Mouse (Mus musculus) limb, embryonic 14.5 days (tissue): ENCODE results near the gene Gjb3. TPM values are rescaled to one million over a fixed set of nuclear protein-coding genes. Genes with fewer than 3 reads are reported as not detected.

Experiments
- ATAC-seq: fragments of 200-750 bp; cut with Nextera tagmentation; 2 replicates; pipeline ENCODE4 v1.8.0; 2017; ENCODE audit warnings: low read depth, moderate number of reproducible peaks, moderate TSS enrichment; ENCODE audit not compliant: low FRiP score
- DNase-seq: peaks from one replicate; pipeline ENCODE4 v3.0.0-alpha.2; 2015; ENCODE audit warnings: low spot score
- H3K27ac ChIP-seq: fragments of 300-500 bp; sonication (generic); replicated peaks from 2 replicates; pipeline ENCODE4 v1.5.1; 2014; ENCODE audit warnings: low read depth, mild to moderate bottlenecking, low read length, moderate library complexity, mixed read lengths
- H3K27me3 ChIP-seq: fragments of 300-500 bp; sonication (generic); 2 replicates; pipeline ENCODE4 v1.6.1; 2014; ENCODE audit warnings: low read length, mixed read lengths; ENCODE audit not compliant: control insufficient read depth, insufficient read depth
- H3K36me3 ChIP-seq: fragments of 300-500 bp; sonication (generic); 2 replicates; pipeline ENCODE4 v1.6.1; 2014; ENCODE audit warnings: mild to moderate bottlenecking, low read length, moderate library complexity, mixed read lengths; ENCODE audit not compliant: control insufficient read depth, insufficient read depth
- H3K4me1 ChIP-seq: fragments of 300-500 bp; sonication (generic); 2 replicates; pipeline ENCODE4 v1.6.1; 2014; ENCODE audit warnings: antibody characterized with exemption, low read length, mixed read lengths; ENCODE audit not compliant: control insufficient read depth, insufficient read depth
- H3K4me2 ChIP-seq: fragments of 300-500 bp; sonication (generic); replicated peaks from 2 replicates; pipeline ENCODE4 v1.6.1; 2014; ENCODE audit warnings: low read depth, mild to moderate bottlenecking, low read length, moderate library complexity; ENCODE audit not compliant: severe bottlenecking
- H3K4me3 ChIP-seq: fragments of 300-500 bp; sonication (generic); replicated peaks from 2 replicates; pipeline ENCODE4 v1.5.1; 2014; ENCODE audit warnings: low read length
- H3K9ac ChIP-seq: fragments of 300-500 bp; sonication (generic); 2 replicates; pipeline ENCODE4 v1.6.1; 2014; ENCODE audit warnings: mild to moderate bottlenecking, low read depth, low read length, moderate library complexity; ENCODE audit not compliant: severe bottlenecking
- H3K9me3 ChIP-seq: fragments of 300-500 bp; sonication (generic); 2 replicates; pipeline ENCODE4 v1.6.1; 2016; ENCODE audit warnings: low read length; ENCODE audit not compliant: control insufficient read depth
- POLR2A ChIP-seq: fragments of 200-500 bp; IDR thresholded peaks from 2 replicates; pipeline ENCODE4 v1.8.0; 2012; ENCODE audit warnings: inconsistent platforms, mild to moderate bottlenecking, moderate library complexity, borderline replicate concordance; ENCODE audit not compliant: insufficient read depth, insufficient read length; ENCODE audit errors: extremely low read depth
- WGBS: fragments of 180-500 bp; shearing (Covaris S2); extraction: QIAGEN DNeasy Blood & Tissue Kit; methylation state at CpG from one replicate; pipeline ENCODE4 v1.1.7; 2014; 5-methylcytosine and 5-hydroxymethylcytosine counted together
- polyA plus RNA-seq, 2 experiments: library from polyadenylated mRNA; depleted of rRNA in 1 of 2; stranded (reverse) in 1 of 2; unstranded in 1 of 2; fragments of >200 nt; fragmentation: Nextera tagmentation in 1 of 2; extraction: Ambion mirVana in 1 of 2; gene quantifications; 2 replicates each; pipeline versions ENCODE4 v1.2.1 to v1.2.3; 2012 to 2014

Gene Gjb3
- polyA plus RNA-seq, 2 experiments: 5.3 to 10.0 TPM

- no peak overlapping the region for H3K4me3 ChIP-seq
- no peaks in the 10 kb centered on the region for H3K36me3 ChIP-seq
- ATAC-seq (no peak), DNase-seq (no peak)
- TF ChIP-seq POLR2A: no peak
- no peaks in the 10 kb centered on the region for H3K9me3 ChIP-seq
- no peak overlapping the region for H3K4me2 ChIP-seq
- 76% methylated on average over 6 of the region's 6 CpGs for WGBS
- no peak overlapping the region for H3K27ac ChIP-seq
- no peak overlapping the region for H3K9ac ChIP-seq
- no peaks in the 10 kb centered on the region for H3K4me1 ChIP-seq
- H3K27me3 ChIP-seq: no peaks in the 10 kb centered on the region
Measured at GRCm38 (mm10) chr4:127289039-127289548, 41.5 kb downstream of the Gjb3 start.

GRCm38 (mm10) chr4:127286907-127287306, 43.7 kb downstream of the Gjb3 start:
- Histone ChIP-seq H3K4me1 (no peaks in the 10 kb centered on the region), H3K27me3 (no peaks in the 10 kb centered on the region), H3K9me3 (no peaks in the 10 kb centered on the region), H3K9ac (no peak overlapping the region), H3K4me2 (no peak overlapping the region), H3K4me3 (no peak overlapping the region), H3K27ac (no peak overlapping the region), H3K36me3 (no peaks in the 10 kb centered on the region)
- DNase-seq: no peak
- WGBS: 60% methylated on average over 4 of the region's 4 CpGs
- no peak for TF ChIP-seq POLR2A
- ATAC-seq: no peak

GRCm38 (mm10) chr4:127279241-127279640, 51.4 kb downstream of the Gjb3 start:
- Histone ChIP-seq H3K9me3 (no peaks in the 10 kb centered on the region), H3K4me2 (no peak overlapping the region), H3K9ac (no peak overlapping the region), H3K27me3 (no peaks in the 10 kb centered on the region), H3K36me3 (no peaks in the 10 kb centered on the region), H3K4me1 (no peaks in the 10 kb centered on the region), H3K4me3 (no peak overlapping the region), H3K27ac (no peak overlapping the region)
- no peak for DNase-seq
- TF ChIP-seq POLR2A: no peak
- WGBS: 77% methylated on average over 9 of the region's 9 CpGs
- ATAC-seq: no peak

- Histone ChIP-seq H3K27ac (no peak overlapping the region), H3K27me3 (no peaks in the 10 kb centered on the region), H3K4me3 (no peak overlapping the region), H3K4me1 (no peaks in the 10 kb centered on the region), H3K4me2 (no peak overlapping the region), H3K9me3 (no peaks in the 10 kb centered on the region), H3K9ac (no peak overlapping the region), H3K36me3 (no peaks in the 10 kb centered on the region)
- no peak for TF ChIP-seq POLR2A
- DNase-seq: peak; percentile 3
- peak; percentile 37; the same call in 1 of the 2 replicates for ATAC-seq
- WGBS: 66% methylated on average over 9 of the region's 9 CpGs
Measured at GRCm38 (mm10) chr4:127278451-127279001, 52.1 kb downstream of the Gjb3 start.

Other genes with a start within 250 kb of the Gjb3 start
- gene Tmem35b, start 207.2 kb downstream of the Gjb3 start, polyA plus RNA-seq (2012; rRNA removed): 12.9 and 13.8 TPM in 2 replicates
- gene Tmem35b, start 207.2 kb downstream of the Gjb3 start, polyA plus RNA-seq (2014; fragmentation: Nextera tagmentation; extraction: Ambion mirVana): 12.5 and 15.1 TPM in 2 replicates
- 1.4 and 1.7 TPM in 2 replicates for gene Dlgap3, start 161.6 kb downstream of the Gjb3 start, polyA plus RNA-seq (2012; rRNA removed)
- gene Dlgap3, start 161.6 kb downstream of the Gjb3 start, polyA plus RNA-seq (2014; fragmentation: Nextera tagmentation; extraction: Ambion mirVana): 1.1 and 1.4 TPM in 2 replicates
- gene Smim12, start 87.1 kb downstream of the Gjb3 start, polyA plus RNA-seq (2012; rRNA removed): 29.7 and 31.7 TPM in 2 replicates
- 50.7 and 53.3 TPM in 2 replicates for gene Smim12, start 87.1 kb downstream of the Gjb3 start, polyA plus RNA-seq (2014; fragmentation: Nextera tagmentation; extraction: Ambion mirVana)
- 21.3 and 27.5 TPM in 2 replicates for gene Gja4, start 16.8 kb downstream of the Gjb3 start, polyA plus RNA-seq (2012; rRNA removed)
- gene Gja4, start 16.8 kb downstream of the Gjb3 start, polyA plus RNA-seq (2014; fragmentation: Nextera tagmentation; extraction: Ambion mirVana): 17.7 and 19.0 TPM in 2 replicates
- 0.08 and 0.09 TPM in 2 replicates for gene Gjb4, start 23.2 kb upstream of the Gjb3 start, polyA plus RNA-seq (2012; rRNA removed)
- gene Gjb4, start 23.2 kb upstream of the Gjb3 start, polyA plus RNA-seq (2014; fragmentation: Nextera tagmentation; extraction: Ambion mirVana): 0.14 and 0.25 TPM in 2 replicates
- 0.45 and 0.73 TPM in 2 replicates for gene Gjb5, start 27.3 kb upstream of the Gjb3 start, polyA plus RNA-seq (2012; rRNA removed)
- gene Gjb5, start 27.3 kb upstream of the Gjb3 start, polyA plus RNA-seq (2014; fragmentation: Nextera tagmentation; extraction: Ambion mirVana): 0.41 and 0.64 TPM in 2 replicates